Mouse (Mus musculus): ENCODE measurements around the gene Dctn1. TPM values are rescaled to one million over a fixed set of nuclear protein-coding genes. Genes with fewer than 3 reads are reported as not detected.

Dctn1 gene
- polyA plus RNA-seq, 1 experiment from 2014 or later: 49.7 TPM

- Histone ChIP-seq H3K9me3 (replicated peaks; ENCODE audit: control insufficient read depth, low read length) (no peaks in the 10 kb centered on the region), H3K27ac (ENCODE audit: low read depth, low read length) (no peak overlapping the region), H3K27me3 (ENCODE audit: control insufficient read depth, insufficient read depth, low read length) (no peaks in the 10 kb centered on the region), H3K4me2 (no peak overlapping the region), H3K36me3 (ENCODE audit: control insufficient read depth, insufficient read depth, low read length) (no peaks in the 10 kb centered on the region), H3K4me1 (ENCODE audit: control insufficient read depth, insufficient read depth, low read length) (peaks cover 6% of the 10 kb centered on the region; the same call in 1 of the 2 replicates), H3K9ac (ENCODE audit: low read depth, low read length) (no peak overlapping the region), H3K4me3 (ENCODE audit: low read depth, low read length) (no peak overlapping the region)
- 89% methylated on average over 2 of the region's 2 CpGs for WGBS (ENCODE audit: insufficient replicate concordance)
- ATAC-seq (replicated peaks; ENCODE audit: insufficient number of reproducible peaks, low FRiP score, low TSS enrichment): no peak
Observed at GRCm38 (mm10) chr6:83208050-83208400, 42.3 kb downstream of the Dctn1 start.

- no peak for ATAC-seq (replicated peaks; ENCODE audit: insufficient number of reproducible peaks, low FRiP score, low TSS enrichment)
- no peak overlapping the region for H3K4me2 ChIP-seq
- H3K4me3 ChIP-seq (ENCODE audit: low read depth, low read length): no peak overlapping the region
- no peak overlapping the region for H3K27ac ChIP-seq (ENCODE audit: low read depth, low read length)
- peaks cover 6% of the 10 kb centered on the region; the same call in 1 of the 2 replicates for H3K4me1 ChIP-seq (ENCODE audit: control insufficient read depth, insufficient read depth, low read length)
- H3K9ac ChIP-seq (ENCODE audit: low read depth, low read length): no peak overlapping the region
- no peaks in the 10 kb centered on the region for H3K36me3 ChIP-seq (ENCODE audit: control insufficient read depth, insufficient read depth, low read length)
- H3K27me3 ChIP-seq (ENCODE audit: control insufficient read depth, insufficient read depth, low read length): no peaks in the 10 kb centered on the region
- 51% methylated on average over 2 of the region's 2 CpGs for WGBS (ENCODE audit: insufficient replicate concordance)
- no peaks in the 10 kb centered on the region for H3K9me3 ChIP-seq (replicated peaks; ENCODE audit: control insufficient read depth, low read length)
Observed at GRCm38 (mm10) chr6:83210495-83210894, 44.8 kb downstream of the Dctn1 start.

- peaks cover 6% of the 10 kb centered on the region; the same call in 1 of the 2 replicates for H3K4me1 ChIP-seq (ENCODE audit: control insufficient read depth, insufficient read depth, low read length)
- no peaks in the 10 kb centered on the region for H3K9me3 ChIP-seq (replicated peaks; ENCODE audit: control insufficient read depth, low read length)
- H3K4me3 ChIP-seq (ENCODE audit: low read depth, low read length): no peak overlapping the region
- H3K27ac ChIP-seq (ENCODE audit: low read depth, low read length): no peak overlapping the region
- WGBS (ENCODE audit: insufficient replicate concordance): 16% methylated on average over 5 of the region's 5 CpGs
- no peak overlapping the region for H3K9ac ChIP-seq (ENCODE audit: low read depth, low read length)
- H3K4me2 ChIP-seq: no peak overlapping the region; the same call in 1 of the 2 replicates
- no peak for ATAC-seq (replicated peaks; ENCODE audit: insufficient number of reproducible peaks, low FRiP score, low TSS enrichment)
- no peaks in the 10 kb centered on the region for H3K36me3 ChIP-seq (ENCODE audit: control insufficient read depth, insufficient read depth, low read length)
- no peaks in the 10 kb centered on the region for H3K27me3 ChIP-seq (ENCODE audit: control insufficient read depth, insufficient read depth, low read length)
Observed at GRCm38 (mm10) chr6:83211526-83211925, 45.8 kb downstream of the Dctn1 start.

GRCm38 (mm10) chr6:83215002-83215666, 49.4 kb downstream of the Dctn1 start:
- Histone ChIP-seq H3K9ac (ENCODE audit: low read depth, low read length) (0 out of 2 replicates have a peak overlapping the region, but pooled peaks have one; percentile 34), H3K4me2 (no peak overlapping the region), H3K4me3 (ENCODE audit: low read depth, low read length) (no peak overlapping the region), H3K27me3 (ENCODE audit: control insufficient read depth, insufficient read depth, low read length) (no peaks in the 10 kb centered on the region), H3K36me3 (ENCODE audit: control insufficient read depth, insufficient read depth, low read length) (no peaks in the 10 kb centered on the region), H3K27ac (ENCODE audit: low read depth, low read length) (no peak overlapping the region), H3K9me3 (replicated peaks; ENCODE audit: control insufficient read depth, low read length) (no peaks in the 10 kb centered on the region), H3K4me1 (ENCODE audit: control insufficient read depth, insufficient read depth, low read length) (peaks cover 4% of the 10 kb centered on the region; the same call in 1 of the 2 replicates)
- 7% methylated on average over 7 of the region's 7 CpGs for WGBS (ENCODE audit: insufficient replicate concordance)
- ATAC-seq (replicated peaks; ENCODE audit: insufficient number of reproducible peaks, low FRiP score, low TSS enrichment): no peak

GRCm38 (mm10) chr6:83219814-83220213, 54.1 kb downstream of the Dctn1 start, which contains the start of gene Slc4a5:
Gene Slc4a5, plus strand, starts transcription at chr6:83219828.
- 65% methylated on average over 3 of the region's 3 CpGs for WGBS (ENCODE audit: insufficient replicate concordance)
- no peaks in the 10 kb centered on the region for H3K9me3 ChIP-seq (replicated peaks; ENCODE audit: control insufficient read depth, low read length)
- H3K4me3 ChIP-seq (ENCODE audit: low read depth, low read length): no peak within 1 kb of the TSS
- no peaks in the 10 kb centered on the region for H3K36me3 ChIP-seq (ENCODE audit: control insufficient read depth, insufficient read depth, low read length)
- no peaks in the 10 kb centered on the region for H3K4me1 ChIP-seq (ENCODE audit: control insufficient read depth, insufficient read depth, low read length)
- ATAC-seq (replicated peaks; ENCODE audit: insufficient number of reproducible peaks, low FRiP score, low TSS enrichment): no peak
- no peaks in the 10 kb centered on the region for H3K27me3 ChIP-seq (ENCODE audit: control insufficient read depth, insufficient read depth, low read length)
- no peak within 1 kb of the TSS for H3K27ac ChIP-seq (ENCODE audit: low read depth, low read length)
- no peak within 1 kb of the TSS for H3K9ac ChIP-seq (ENCODE audit: low read depth, low read length)
- H3K4me2 ChIP-seq: no peak within 1 kb of the TSS

- no peaks in the 10 kb centered on the region for H3K9me3 ChIP-seq (replicated peaks; ENCODE audit: control insufficient read depth, low read length)
- ATAC-seq (replicated peaks; ENCODE audit: insufficient number of reproducible peaks, low FRiP score, low TSS enrichment): no peak
- 36% methylated on average over 2 of the region's 2 CpGs for WGBS (ENCODE audit: insufficient replicate concordance)
Observed at GRCm38 (mm10) chr6:83231486-83231885, 65.8 kb downstream of the Dctn1 start.

GRCm38 (mm10) chr6:83233306-83233705, 67.6 kb downstream of the Dctn1 start:
- no peaks in the 10 kb centered on the region for H3K36me3 ChIP-seq (ENCODE audit: control insufficient read depth, insufficient read depth, low read length)
- 80% methylated on average over 4 of the region's 4 CpGs for WGBS (ENCODE audit: insufficient replicate concordance)
- H3K9me3 ChIP-seq (replicated peaks; ENCODE audit: control insufficient read depth, low read length): no peaks in the 10 kb centered on the region
- H3K9ac ChIP-seq (ENCODE audit: low read depth, low read length): peak overlapping the region; percentile 65; the same call in 1 of the 2 replicates
- H3K4me2 ChIP-seq: no peak overlapping the region
- peaks cover 15% of the 10 kb centered on the region for H3K27me3 ChIP-seq (ENCODE audit: control insufficient read depth, insufficient read depth, low read length)
- no peak overlapping the region for H3K27ac ChIP-seq (ENCODE audit: low read depth, low read length)
- no peak overlapping the region for H3K4me3 ChIP-seq (ENCODE audit: low read depth, low read length)
- no peak for ATAC-seq (replicated peaks; ENCODE audit: insufficient number of reproducible peaks, low FRiP score, low TSS enrichment)
- peaks cover 20% of the 10 kb centered on the region; the same call in 1 of the 2 replicates for H3K4me1 ChIP-seq (ENCODE audit: control insufficient read depth, insufficient read depth, low read length)

More at GRCm38 (mm10) chr6:83231486-83231885, 65.8 kb downstream of the Dctn1 start:
- Histone ChIP-seq H3K27ac (ENCODE audit: low read depth, low read length) (no peak overlapping the region), H3K4me1 (ENCODE audit: control insufficient read depth, insufficient read depth, low read length) (peaks cover 10% of the 10 kb centered on the region; the same call in 1 of the 2 replicates), H3K4me2 (no peak overlapping the region), H3K4me3 (ENCODE audit: low read depth, low read length) (no peak overlapping the region), H3K36me3 (ENCODE audit: control insufficient read depth, insufficient read depth, low read length) (no peaks in the 10 kb centered on the region), H3K9ac (ENCODE audit: low read depth, low read length) (no peak overlapping the region), H3K27me3 (ENCODE audit: control insufficient read depth, insufficient read depth, low read length) (peaks cover 7% of the 10 kb centered on the region; the same call in 1 of the 2 replicates)

GRCm38 (mm10) chr6:83234280-83234741, 68.6 kb downstream of the Dctn1 start:
- Histone ChIP-seq H3K36me3 (ENCODE audit: control insufficient read depth, insufficient read depth, low read length) (no peaks in the 10 kb centered on the region), H3K4me2 (peak overlapping the region; percentile 54), H3K9ac (ENCODE audit: low read depth, low read length) (peak overlapping the region; percentile 65), H3K27ac (ENCODE audit: low read depth, low read length) (no peak overlapping the region), H3K27me3 (ENCODE audit: control insufficient read depth, insufficient read depth, low read length) (peaks cover 25% of the 10 kb centered on the region), H3K9me3 (replicated peaks; ENCODE audit: control insufficient read depth, low read length) (no peaks in the 10 kb centered on the region), H3K4me1 (ENCODE audit: control insufficient read depth, insufficient read depth, low read length) (peaks cover 20% of the 10 kb centered on the region; the same call in 1 of the 2 replicates), H3K4me3 (ENCODE audit: low read depth, low read length) (peak overlapping the region; percentile 21)
- no peak for ATAC-seq (replicated peaks; ENCODE audit: insufficient number of reproducible peaks, low FRiP score, low TSS enrichment)
- 5% methylated on average over 14 of the region's 14 CpGs for WGBS (ENCODE audit: insufficient replicate concordance)

Measured in heart, embryonic 11.5 days (tissue).